Mouse (Mus musculus): Measurements from ENCODE around the gene Acox2. TPM values are rescaled to one million over a fixed set of nuclear protein-coding genes. Genes with fewer than 3 reads are reported as not detected.
"Not testable (repeated sequence)": the region's sequence is repeated elsewhere in the genome, so short reads cannot be mapped to it uniquely, and the experiment has no call there.

Acox2 gene
- total and polyA plus RNA-seq, 3 experiments, result not detected

DNA sequence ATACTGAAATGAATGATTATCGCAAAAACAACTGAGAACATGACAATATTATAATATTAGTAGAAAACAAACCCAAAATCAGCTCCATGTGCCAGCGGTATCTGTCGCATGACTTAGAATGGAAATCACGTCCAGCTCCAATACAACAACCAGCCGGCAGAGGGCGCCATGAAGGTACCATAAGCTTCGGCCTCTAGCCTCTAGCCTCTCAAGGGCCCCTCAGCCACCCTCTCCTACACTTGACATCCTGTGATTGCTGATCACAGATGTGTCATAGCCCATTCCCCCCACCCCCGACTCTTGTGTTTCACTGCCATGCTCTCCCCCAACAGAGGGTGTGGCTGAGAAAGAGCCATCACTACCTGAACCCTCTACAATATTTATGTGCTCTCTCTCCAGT, 41.1 kb upstream of the Acox2 start:
- ATAC-seq (ENCODE audit: extremely low read depth, insufficient number of reproducible peaks, low FRiP score, poor library complexity, severe bottlenecking) (no peak), DNase-seq (ENCODE audit: low spot score) (no peak)
- no peak for TF ChIP-seq TAL1 (conservative IDR thresholded peaks at IDR 0.05; ENCODE audit: low read depth, low read length)
- no peak for TF ChIP-seq GATA2 (IDR thresholded peaks at IDR 0.05; ENCODE audit: borderline replicate concordance, low read depth, low read length)
- TF ChIP-seq CTCF (IDR thresholded peaks at IDR 0.05; ENCODE audit: low read depth, low read length), result peak; percentile 63
- Histone ChIP-seq H3K4me3 (ENCODE audit: low read depth, low read length) (no peak overlapping the region), H3K4me1 (ENCODE audit: insufficient read depth, low read depth, low read length) (no peaks in the 10 kb centered on the region), H3K27me3 (ENCODE audit: insufficient read depth, low read length) (no peaks in the 10 kb centered on the region; the same call in 1 of the 2 replicates), H3K9me3 (replicated peaks) (no peaks in the 10 kb centered on the region), H3K36me3 (replicated peaks) (no peaks in the 10 kb centered on the region)

DNA sequence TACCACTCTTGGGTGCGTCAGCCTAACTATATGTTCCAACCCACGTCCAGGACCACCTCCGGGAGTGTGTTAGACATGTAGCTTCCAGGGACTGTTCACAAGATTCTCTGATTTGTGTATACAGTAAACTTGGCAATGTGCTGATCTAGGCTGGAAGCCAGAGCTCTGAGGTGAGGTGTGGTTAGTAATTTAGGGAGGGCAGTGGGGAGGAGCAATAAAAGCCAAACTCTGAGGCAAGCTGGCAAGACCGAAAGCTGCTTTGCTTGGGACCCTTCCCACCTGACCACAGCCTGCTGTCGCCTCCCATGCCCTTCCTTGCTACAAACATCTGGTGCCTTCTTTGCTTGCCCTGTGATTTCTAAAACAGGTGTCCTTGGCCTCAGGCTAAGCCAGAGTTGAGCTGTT, 38.7 kb upstream of the Acox2 start:
- H3K9me3 ChIP-seq (replicated peaks), result no peaks in the 10 kb centered on the region
- no peak for ATAC-seq (ENCODE audit: extremely low read depth, insufficient number of reproducible peaks, low FRiP score, poor library complexity, severe bottlenecking)

DNA sequence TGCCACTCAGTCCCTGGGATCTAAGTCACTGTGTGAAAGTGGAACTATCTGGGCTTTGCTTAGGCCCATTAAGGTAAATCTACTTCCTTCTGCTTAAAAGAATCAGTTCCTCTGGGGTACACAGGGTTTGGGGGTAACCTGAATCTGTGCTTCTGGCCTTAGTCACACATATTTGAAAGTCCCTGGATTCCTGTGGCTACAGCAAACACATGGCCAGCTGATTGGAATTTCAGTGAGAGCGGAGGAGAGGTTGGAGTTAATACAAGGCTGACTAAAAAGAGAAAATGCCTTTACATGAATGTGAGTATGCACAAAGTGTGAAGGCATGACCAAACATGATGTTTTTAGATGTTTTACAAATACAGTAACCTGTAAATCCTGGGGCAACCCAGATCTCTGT, 35.1 kb upstream of the Acox2 start:
- Histone ChIP-seq H3K27me3 (ENCODE audit: insufficient read depth, low read length) (no peaks in the 10 kb centered on the region), H3K4me1 (ENCODE audit: insufficient read depth, low read depth, low read length) (no peaks in the 10 kb centered on the region), H3K4me3 (ENCODE audit: low read depth, low read length) (no peak overlapping the region), H3K9me3 (replicated peaks) (peaks cover 3% of the 10 kb centered on the region; the same call in 1 of the 2 replicates), H3K36me3 (replicated peaks) (no peaks in the 10 kb centered on the region)
- TF ChIP-seq POLR2AphosphoS5 (IDR thresholded peaks at IDR 0.05; ENCODE audit: insufficient replicate concordance, low read depth, low read length), result no peak
- TF ChIP-seq GATA2 (IDR thresholded peaks at IDR 0.05; ENCODE audit: borderline replicate concordance, low read depth, low read length), result no peak
- no peak for TF ChIP-seq GATA1 (IDR thresholded peaks at IDR 0.05; ENCODE audit: borderline replicate concordance, low read length)
- TF ChIP-seq TAL1 (conservative IDR thresholded peaks at IDR 0.05; ENCODE audit: low read depth, low read length), result no peak
- no peak for TF ChIP-seq CTCF (IDR thresholded peaks at IDR 0.05; ENCODE audit: low read depth, low read length)
- no peak for DNase-seq (ENCODE audit: low spot score)
- no peak for ATAC-seq (ENCODE audit: extremely low read depth, insufficient number of reproducible peaks, low FRiP score, poor library complexity, severe bottlenecking)

More for the DNA sequence above, 38.7 kb upstream of the Acox2 start:
- no peak overlapping the region for H3K4me3 ChIP-seq (ENCODE audit: low read depth, low read length)
- TF ChIP-seq CTCF (IDR thresholded peaks at IDR 0.05; ENCODE audit: low read depth, low read length) (no peak), POLR2AphosphoS5 (IDR thresholded peaks at IDR 0.05; ENCODE audit: insufficient replicate concordance, low read depth, low read length) (no peak), GATA2 (IDR thresholded peaks at IDR 0.05; ENCODE audit: borderline replicate concordance, low read depth, low read length) (no peak)
- H3K27me3 ChIP-seq (ENCODE audit: insufficient read depth, low read length), result no peaks in the 10 kb centered on the region
- H3K36me3 ChIP-seq (replicated peaks), result no peaks in the 10 kb centered on the region
- no peak for DNase-seq (ENCODE audit: low spot score)
- no peaks in the 10 kb centered on the region for H3K4me1 ChIP-seq (ENCODE audit: insufficient read depth, low read depth, low read length)

DNA sequence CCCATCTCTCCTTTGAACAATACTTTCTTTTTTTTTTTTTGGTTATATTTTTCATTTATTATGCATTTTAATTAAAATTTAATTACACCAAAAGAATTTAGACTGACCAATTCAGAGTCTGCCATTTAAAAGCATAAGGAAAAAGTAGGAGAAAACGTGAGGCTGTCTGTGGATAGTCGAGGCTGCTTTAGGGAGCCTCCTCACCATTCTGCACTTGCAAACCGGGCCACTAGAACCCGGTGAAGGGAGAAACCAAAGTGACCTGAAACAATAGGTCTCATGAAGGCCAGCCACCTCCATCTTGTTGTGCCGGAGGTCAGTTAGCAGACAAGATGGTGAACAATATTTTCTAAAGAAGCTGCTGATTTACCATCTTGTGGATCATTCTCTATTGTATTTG, 27.4 kb upstream of the Acox2 start:
- H3K4me1 ChIP-seq (ENCODE audit: insufficient read depth, low read depth, low read length); DNase-seq (ENCODE audit: low spot score); H3K4me3 ChIP-seq (ENCODE audit: low read depth, low read length); H3K9me3 ChIP-seq (replicated peaks); H3K27me3 ChIP-seq (ENCODE audit: insufficient read depth, low read length); H3K36me3 ChIP-seq (replicated peaks): not testable (repeated sequence)
- peak; percentile 100 for ATAC-seq (ENCODE audit: extremely low read depth, insufficient number of reproducible peaks, low FRiP score, poor library complexity, severe bottlenecking)

DNA sequence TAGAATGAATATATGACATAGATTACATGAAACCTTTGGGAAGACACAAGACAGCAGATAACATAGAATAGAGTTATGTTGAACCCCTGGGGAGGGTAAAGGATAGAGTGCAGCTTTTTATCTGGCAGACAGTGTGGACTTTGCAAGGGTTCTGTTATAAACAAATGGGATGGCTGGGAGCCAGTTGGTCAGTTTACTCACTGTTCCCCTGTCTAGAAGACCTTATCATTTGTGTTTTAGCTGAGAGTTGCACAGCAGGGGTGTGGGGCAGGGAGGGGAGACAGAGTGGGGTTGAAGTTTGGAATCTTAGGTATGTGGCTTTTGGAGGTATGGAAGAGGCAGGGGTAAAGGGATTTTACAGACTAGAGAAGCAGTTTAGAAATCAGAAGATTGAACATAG, 24.6 kb upstream of the Acox2 start:
- DNase-seq (ENCODE audit: low spot score), result no peak
- Histone ChIP-seq H3K9me3 (replicated peaks) (no peaks in the 10 kb centered on the region), H3K36me3 (replicated peaks) (no peaks in the 10 kb centered on the region), H3K4me1 (ENCODE audit: insufficient read depth, low read depth, low read length) (no peaks in the 10 kb centered on the region), H3K4me3 (ENCODE audit: low read depth, low read length) (no peak overlapping the region), H3K27me3 (ENCODE audit: insufficient read depth, low read length) (peaks cover 7% of the 10 kb centered on the region)
- TF ChIP-seq TAL1 (conservative IDR thresholded peaks at IDR 0.05; ENCODE audit: low read depth, low read length), result no peak
- TF ChIP-seq POLR2AphosphoS5 (IDR thresholded peaks at IDR 0.05; ENCODE audit: insufficient replicate concordance, low read depth, low read length), result no peak
- TF ChIP-seq GATA1 (IDR thresholded peaks at IDR 0.05; ENCODE audit: borderline replicate concordance, low read length), result no peak
- no peak for TF ChIP-seq CTCF (IDR thresholded peaks at IDR 0.05; ENCODE audit: low read depth, low read length)
- TF ChIP-seq GATA2 (IDR thresholded peaks at IDR 0.05; ENCODE audit: borderline replicate concordance, low read depth, low read length), result no peak
- ATAC-seq (ENCODE audit: extremely low read depth, insufficient number of reproducible peaks, low FRiP score, poor library complexity, severe bottlenecking), result no peak

DNA sequence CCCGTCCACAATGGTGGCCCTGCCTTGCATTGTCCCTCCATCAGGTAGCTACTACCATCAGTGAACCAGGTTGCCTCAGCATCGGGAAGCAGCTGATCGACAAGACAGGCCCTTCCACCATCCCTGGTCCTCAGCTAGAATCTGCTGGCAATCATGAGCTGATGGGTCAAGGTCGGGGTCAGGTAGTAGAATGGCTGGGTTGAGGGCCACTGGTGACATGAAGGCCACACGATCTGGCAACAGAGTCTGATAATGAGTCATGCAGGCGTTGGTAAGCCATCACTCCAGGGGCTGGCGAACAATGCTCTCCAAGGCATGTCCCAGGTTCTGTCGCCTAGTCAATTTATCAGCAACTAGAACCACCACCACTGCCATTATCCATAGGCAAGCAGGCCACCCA, 12.1 kb upstream of the Acox2 start:
- H3K4me3 ChIP-seq (ENCODE audit: low read depth, low read length); ATAC-seq (ENCODE audit: extremely low read depth, insufficient number of reproducible peaks, low FRiP score, poor library complexity, severe bottlenecking); H3K4me1 ChIP-seq (ENCODE audit: insufficient read depth, low read depth, low read length); DNase-seq (ENCODE audit: low spot score); H3K9me3 ChIP-seq (replicated peaks); H3K27me3 ChIP-seq (ENCODE audit: insufficient read depth, low read length); H3K36me3 ChIP-seq (replicated peaks): not testable (repeated sequence)

DNA sequence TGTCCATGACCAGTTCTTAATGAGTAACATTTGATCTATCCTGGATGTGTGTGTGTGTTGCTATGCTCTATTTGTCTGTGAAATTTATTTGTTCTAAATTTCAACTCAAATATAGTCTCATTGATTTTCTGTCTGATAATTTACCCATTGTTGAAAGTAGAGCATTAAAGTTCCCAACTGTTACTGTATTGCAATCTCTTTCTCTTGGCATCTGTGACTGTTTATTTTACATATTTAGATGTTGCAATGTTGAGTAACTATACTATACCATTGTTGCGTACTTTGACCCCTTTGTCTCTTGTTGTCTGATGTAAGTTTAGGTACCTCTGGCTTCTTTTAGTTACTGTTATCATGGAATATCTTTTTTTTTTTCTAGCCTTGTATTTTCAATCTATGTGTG, 5.2 kb upstream of the Acox2 start:
- ATAC-seq (ENCODE audit: extremely low read depth, insufficient number of reproducible peaks, low FRiP score, poor library complexity, severe bottlenecking) (no peak), DNase-seq (ENCODE audit: low spot score) (no peak)
- TF ChIP-seq POLR2AphosphoS5 (IDR thresholded peaks at IDR 0.05; ENCODE audit: insufficient replicate concordance, low read depth, low read length), result no peak
- TF ChIP-seq CTCF (IDR thresholded peaks at IDR 0.05; ENCODE audit: low read depth, low read length), result no peak
- no peak for TF ChIP-seq GATA1 (IDR thresholded peaks at IDR 0.05; ENCODE audit: borderline replicate concordance, low read length)
- Histone ChIP-seq H3K36me3 (replicated peaks) (no peaks in the 10 kb centered on the region), H3K4me3 (ENCODE audit: low read depth, low read length) (no peak overlapping the region), H3K27me3 (ENCODE audit: insufficient read depth, low read length) (no peaks in the 10 kb centered on the region), H3K9me3 (replicated peaks) (no peaks in the 10 kb centered on the region), H3K4me1 (ENCODE audit: insufficient read depth, low read depth, low read length) (no peaks in the 10 kb centered on the region)
